Mouse (Mus musculus) brown adipose tissue, adult 24 weeks (tissue): ENCODE data around the gene Creb5. TPM values are rescaled to one million over a fixed set of nuclear protein-coding genes. Genes with fewer than 3 reads are reported as not detected.

Experiments used
- H3K27ac ChIP-seq: fragments of 200-500 bp; replicated peaks from 2 replicates; pipeline ENCODE4 v1.5.1; 2012; ENCODE audit warnings: low read depth, mild to moderate bottlenecking, low read length
- H3K4me1 ChIP-seq: fragments of 200-500 bp; 2 replicates; pipeline ENCODE4 v1.6.1; 2012; ENCODE audit warnings: low read length, mixed read lengths; ENCODE audit not compliant: control insufficient read depth, insufficient read depth, insufficient read length
- H3K4me3 ChIP-seq: fragments of 200-500 bp; 2 replicates; pipeline ENCODE4 v1.5.1; 2012; ENCODE audit warnings: low read depth, mild to moderate bottlenecking, low read length, moderate library complexity; ENCODE audit not compliant: insufficient read depth
- polyA plus RNA-seq: library from polyadenylated mRNA; stranded (reverse); fragments of >200 nt; gene quantifications from 2 replicates; pipeline ENCODE4 v1.2.4, GENCODE M21; 2012; ENCODE audit not compliant: missing spikeins, insufficient read depth, insufficient read length

Gene Creb5
- polyA plus RNA-seq, 1 experiment, result 2.1 TPM

GRCm38 (mm10) chr6:53653706-53654360 is 366.8 kb downstream of the Creb5 start:
- H3K4me3 ChIP-seq, result no peak overlapping the region
- H3K4me1 ChIP-seq, result no peaks in the 10 kb centered on the region; the same call in 1 of the 2 replicates
- no peak overlapping the region for H3K27ac ChIP-seq

GRCm38 (mm10) chr6:53654361-53654824 is 367.3 kb downstream of the Creb5 start:
- no peaks in the 10 kb centered on the region; the same call in 1 of the 2 replicates for H3K4me1 ChIP-seq
- H3K4me3 ChIP-seq, result no peak overlapping the region
- H3K27ac ChIP-seq, result no peak overlapping the region

GRCm38 (mm10) chr6:53656466-53656865 is 369.4 kb downstream of the Creb5 start:
- Histone ChIP-seq H3K27ac (no peak overlapping the region), H3K4me1 (no peaks in the 10 kb centered on the region; the same call in 1 of the 2 replicates), H3K4me3 (no peak overlapping the region)

GRCm38 (mm10) chr6:53657483-53657882 is 370.4 kb downstream of the Creb5 start:
- no peak overlapping the region for H3K27ac ChIP-seq
- no peaks in the 10 kb centered on the region for H3K4me1 ChIP-seq
- no peak overlapping the region for H3K4me3 ChIP-seq

GRCm38 (mm10) chr6:53662858-53663833 is 376.1 kb downstream of the Creb5 start:
- Histone ChIP-seq H3K4me1 (no peaks in the 10 kb centered on the region), H3K4me3 (no peak overlapping the region), H3K27ac (no peak overlapping the region)

- Histone ChIP-seq H3K4me3 (no peak overlapping the region), H3K4me1 (no peaks in the 10 kb centered on the region), H3K27ac (no peak overlapping the region)
Measured at GRCm38 (mm10) chr6:53664759-53665158, 377.7 kb downstream of the Creb5 start.

- no peak overlapping the region for H3K27ac ChIP-seq
- H3K4me1 ChIP-seq, result no peaks in the 10 kb centered on the region
- H3K4me3 ChIP-seq, result no peak overlapping the region
Measured at GRCm38 (mm10) chr6:53666503-53666902, 379.4 kb downstream of the Creb5 start.

- H3K4me3 ChIP-seq, result no peak overlapping the region
Measured at GRCm38 (mm10) chr6:53678307-53678706, 391.2 kb downstream of the Creb5 start.

GRCm38 (mm10) chr6:53680046-53680445 is 393.0 kb downstream of the Creb5 start:
- H3K4me1 ChIP-seq, result peaks cover 2% of the 10 kb centered on the region; the same call in 1 of the 2 replicates

More at GRCm38 (mm10) chr6:53678307-53678706, 391.2 kb downstream of the Creb5 start:
- H3K27ac ChIP-seq, result no peak overlapping the region
- H3K4me1 ChIP-seq, result 0 out of 2 replicates have a peak, but pooled peaks cover 2% of the 10 kb centered on the region

GRCm38 (mm10) chr6:53684416-53684815 is 397.3 kb downstream of the Creb5 start:
- H3K4me1 ChIP-seq, result peaks cover 2% of the 10 kb centered on the region; the same call in 1 of the 2 replicates
- no peak overlapping the region for H3K4me3 ChIP-seq
- H3K27ac ChIP-seq, result no peak overlapping the region

More at GRCm38 (mm10) chr6:53680046-53680445, 393.0 kb downstream of the Creb5 start:
- H3K27ac ChIP-seq, result no peak overlapping the region
- no peak overlapping the region for H3K4me3 ChIP-seq

- Histone ChIP-seq H3K4me3 (no peak overlapping the region), H3K27ac (no peak overlapping the region), H3K4me1 (peaks cover 2% of the 10 kb centered on the region; the same call in 1 of the 2 replicates)
Measured at GRCm38 (mm10) chr6:53685323-53685722, 398.3 kb downstream of the Creb5 start.

GRCm38 (mm10) chr6:53688762-53689477 is 401.9 kb downstream of the Creb5 start:
- Histone ChIP-seq H3K4me1 (no peaks in the 10 kb centered on the region; the same call in 1 of the 2 replicates), H3K27ac (no peak overlapping the region), H3K4me3 (no peak overlapping the region)

- Histone ChIP-seq H3K27ac (no peak overlapping the region), H3K4me1 (no peaks in the 10 kb centered on the region), H3K4me3 (no peak overlapping the region)
Measured at GRCm38 (mm10) chr6:53691006-53691405, 403.9 kb downstream of the Creb5 start.

GRCm38 (mm10) chr6:53695216-53695615 is 408.1 kb downstream of the Creb5 start:
- no peak overlapping the region for H3K27ac ChIP-seq
- no peaks in the 10 kb centered on the region for H3K4me1 ChIP-seq

GRCm38 (mm10) chr6:53696471-53696870 is 409.4 kb downstream of the Creb5 start:
- no peak overlapping the region for H3K27ac ChIP-seq
- no peaks in the 10 kb centered on the region for H3K4me1 ChIP-seq

More at GRCm38 (mm10) chr6:53695216-53695615, 408.1 kb downstream of the Creb5 start:
- H3K4me3 ChIP-seq, result no peak overlapping the region

More at GRCm38 (mm10) chr6:53696471-53696870, 409.4 kb downstream of the Creb5 start:
- H3K4me3 ChIP-seq, result no peak overlapping the region
